Mouse (Mus musculus) lung, embryonic 16.5 days (tissue): ENCODE data around the gene Efcab5. TPM values are rescaled to one million over a fixed set of nuclear protein-coding genes. Genes with fewer than 3 reads are reported as not detected.

Experiments
- ATAC-seq: fragments of 200-750 bp; cut with Nextera tagmentation; 2 replicates; pipeline ENCODE4 v1.8.0; 2017; ENCODE audit warnings: low read depth, mild to moderate bottlenecking, moderate library complexity
- H3K27ac ChIP-seq: fragments of 300-500 bp; sonication (generic); 2 replicates; pipeline ENCODE4 v1.5.1; 2014; ENCODE audit warnings: mild to moderate bottlenecking, control low read depth, low read length
- H3K27me3 ChIP-seq: fragments of 300-500 bp; sonication (generic); 2 replicates; pipeline ENCODE4 v1.6.1; 2014; ENCODE audit warnings: low read depth, low read length, mixed read lengths; ENCODE audit not compliant: control insufficient read depth, insufficient read depth
- H3K36me3 ChIP-seq: fragments of 300-500 bp; sonication (generic); 2 replicates; pipeline ENCODE4 v1.6.1; 2014; ENCODE audit warnings: low read length; ENCODE audit not compliant: control insufficient read depth, insufficient read depth
- H3K4me1 ChIP-seq: fragments of 300-500 bp; sonication (generic); replicated peaks from 2 replicates; pipeline ENCODE4 v1.6.1; 2014; ENCODE audit warnings: low read length, mixed read lengths; ENCODE audit not compliant: control insufficient read depth, insufficient read depth
- H3K4me2 ChIP-seq: fragments of 300-500 bp; sonication (generic); 2 replicates; pipeline ENCODE4 v1.6.1; 2014; ENCODE audit warnings: low read depth, low read length, control low read depth
- H3K4me3 ChIP-seq: fragments of 300-500 bp; sonication (generic); 2 replicates; pipeline ENCODE4 v1.5.1; 2014; ENCODE audit warnings: mild to moderate bottlenecking, low read length, control low read depth
- H3K9ac ChIP-seq: fragments of 300-500 bp; sonication (generic); 2 replicates; pipeline ENCODE4 v1.6.1; 2014; ENCODE audit warnings: low read length, control low read depth
- H3K9me3 ChIP-seq: fragments of 300-500 bp; sonication (generic); 2 replicates; pipeline ENCODE4 v1.6.1; 2016; ENCODE audit warnings: low read length; ENCODE audit not compliant: control insufficient read depth
- WGBS: fragments of 180-500 bp; shearing (Covaris S2); extraction: QIAGEN DNeasy Blood & Tissue Kit; methylation state at CpG from one replicate; pipeline ENCODE4 v1.1.7; 2014; 5-methylcytosine and 5-hydroxymethylcytosine counted together
- polyA plus RNA-seq: library from polyadenylated mRNA; unstranded; fragments of >200 nt; fragmentation: Nextera tagmentation; extraction: Ambion mirVana; gene quantifications from 2 replicates; pipeline ENCODE4 v1.2.1, GENCODE M21; 2015

The Efcab5 gene
- polyA plus RNA-seq, 1 experiment from 2014 or later = 0.21 TPM

GRCm38 (mm10) chr11:77182041-77182440, 6.7 kb downstream of the Efcab5 start:
- Histone ChIP-seq H3K9me3 (no peaks in the 10 kb centered on the region), H3K4me1 (no peaks in the 10 kb centered on the region), H3K27ac (no peak overlapping the region), H3K36me3 (no peaks in the 10 kb centered on the region), H3K27me3 (no peaks in the 10 kb centered on the region), H3K9ac (no peak overlapping the region), H3K4me2 (no peak overlapping the region), H3K4me3 (no peak overlapping the region)
- no peak for ATAC-seq
- WGBS = 71% methylated on average over 2 of the region's 2 CpGs

GRCm38 (mm10) chr11:77181528-77181927, 7.2 kb downstream of the Efcab5 start:
- Histone ChIP-seq H3K27ac (no peak overlapping the region), H3K9me3 (no peaks in the 10 kb centered on the region), H3K9ac (no peak overlapping the region), H3K36me3 (no peaks in the 10 kb centered on the region), H3K4me2 (no peak overlapping the region), H3K27me3 (no peaks in the 10 kb centered on the region), H3K4me1 (no peaks in the 10 kb centered on the region), H3K4me3 (no peak overlapping the region)
- ATAC-seq = no peak
- 52% methylated on average over 5 of the region's 5 CpGs for WGBS

- Histone ChIP-seq H3K4me2 (no peak overlapping the region), H3K9ac (no peak overlapping the region), H3K4me3 (no peak overlapping the region), H3K4me1 (no peaks in the 10 kb centered on the region), H3K27ac (no peak overlapping the region), H3K27me3 (no peaks in the 10 kb centered on the region), H3K9me3 (no peaks in the 10 kb centered on the region), H3K36me3 (no peaks in the 10 kb centered on the region)
- no peak for ATAC-seq
- WGBS = 23% methylated on average over 4 of the region's 4 CpGs
Measured at GRCm38 (mm10) chr11:77180886-77181285, 7.9 kb downstream of the Efcab5 start.

GRCm38 (mm10) chr11:77179771-77180170, 9.0 kb downstream of the Efcab5 start:
- no peak overlapping the region for H3K4me3 ChIP-seq
- 50% methylated on average over 3 of the region's 3 CpGs for WGBS
- H3K4me1 ChIP-seq = no peaks in the 10 kb centered on the region
- no peaks in the 10 kb centered on the region for H3K27me3 ChIP-seq
- ATAC-seq = no peak
- H3K27ac ChIP-seq = no peak overlapping the region
- no peak overlapping the region for H3K9ac ChIP-seq
- no peak overlapping the region for H3K4me2 ChIP-seq
- H3K9me3 ChIP-seq = no peaks in the 10 kb centered on the region
- H3K36me3 ChIP-seq = no peaks in the 10 kb centered on the region

- no peak for ATAC-seq
- Histone ChIP-seq H3K4me1 (no peaks in the 10 kb centered on the region), H3K9ac (no peak overlapping the region), H3K4me3 (no peak overlapping the region), H3K4me2 (no peak overlapping the region), H3K27me3 (no peaks in the 10 kb centered on the region), H3K27ac (no peak overlapping the region), H3K9me3 (no peaks in the 10 kb centered on the region), H3K36me3 (no peaks in the 10 kb centered on the region)
- WGBS = 59% methylated on average over 7 of the region's 7 CpGs
Measured at GRCm38 (mm10) chr11:77174531-77174930, 14.2 kb downstream of the Efcab5 start.

- no peak overlapping the region for H3K4me3 ChIP-seq
- no peak overlapping the region for H3K27ac ChIP-seq
- H3K9ac ChIP-seq = no peak overlapping the region
- no peak overlapping the region for H3K4me2 ChIP-seq
- no peaks in the 10 kb centered on the region for H3K4me1 ChIP-seq
- H3K9me3 ChIP-seq = no peaks in the 10 kb centered on the region
- no peaks in the 10 kb centered on the region for H3K36me3 ChIP-seq
- WGBS = 73% methylated on average over 4 of the region's 4 CpGs
- ATAC-seq = no peak
- no peaks in the 10 kb centered on the region for H3K27me3 ChIP-seq
Measured at GRCm38 (mm10) chr11:77173731-77174130, 15.0 kb downstream of the Efcab5 start.

GRCm38 (mm10) chr11:77160744-77161143, 28.0 kb downstream of the Efcab5 start:
- Histone ChIP-seq H3K27me3 (no peaks in the 10 kb centered on the region), H3K4me3 (no peak overlapping the region), H3K4me1 (no peaks in the 10 kb centered on the region), H3K9ac (no peak overlapping the region), H3K27ac (no peak overlapping the region), H3K9me3 (no peaks in the 10 kb centered on the region), H3K36me3 (no peaks in the 10 kb centered on the region), H3K4me2 (no peak overlapping the region)
- no peak for ATAC-seq
- 58% methylated on average over 1 of the region's 1 CpGs for whole genome bisulfite sequencing

- Histone ChIP-seq H3K27ac (no peak overlapping the region), H3K9ac (no peak overlapping the region), H3K9me3 (no peaks in the 10 kb centered on the region), H3K4me2 (no peak overlapping the region), H3K27me3 (no peaks in the 10 kb centered on the region), H3K4me3 (no peak overlapping the region), H3K36me3 (no peaks in the 10 kb centered on the region), H3K4me1 (no peaks in the 10 kb centered on the region)
- 69% methylated on average over 9 of the region's 9 CpGs for WGBS
- ATAC-seq = no peak
Measured at GRCm38 (mm10) chr11:77160341-77160740, 28.4 kb downstream of the Efcab5 start.

GRCm38 (mm10) chr11:77154214-77154613, 34.6 kb downstream of the Efcab5 start:
- no peak overlapping the region for H3K4me2 ChIP-seq
- H3K4me1 ChIP-seq = no peaks in the 10 kb centered on the region
- H3K36me3 ChIP-seq = no peaks in the 10 kb centered on the region
- H3K9ac ChIP-seq = no peak overlapping the region
- 74% methylated on average over 5 of the region's 5 CpGs for WGBS
- ATAC-seq = no peak
- H3K9me3 ChIP-seq = no peaks in the 10 kb centered on the region
- H3K27ac ChIP-seq = no peak overlapping the region
- no peak overlapping the region for H3K4me3 ChIP-seq
- H3K27me3 ChIP-seq = no peaks in the 10 kb centered on the region

GRCm38 (mm10) chr11:77150806-77151205, 38.0 kb downstream of the Efcab5 start:
- ATAC-seq = no peak
- 79% methylated on average over 6 of the region's 6 CpGs for WGBS
- H3K27me3 ChIP-seq = no peaks in the 10 kb centered on the region

More at GRCm38 (mm10) chr11:77150806-77151205, 38.0 kb downstream of the Efcab5 start:
- H3K4me3 ChIP-seq = no peak overlapping the region
- H3K9me3 ChIP-seq = peaks cover 3% of the 10 kb centered on the region; the same call in 1 of the 2 replicates
- H3K27ac ChIP-seq = no peak overlapping the region
- H3K4me1 ChIP-seq = no peaks in the 10 kb centered on the region
- no peaks in the 10 kb centered on the region for H3K36me3 ChIP-seq
- no peak overlapping the region for H3K4me2 ChIP-seq
- H3K9ac ChIP-seq = no peak overlapping the region
